Mouse (Mus musculus): ENCODE data around the gene Ppp1r14a. TPM values are rescaled to one million over a fixed set of nuclear protein-coding genes. Genes with fewer than 3 reads are reported as not detected.

Gene Ppp1r14a
- polyA plus RNA-seq, 1 experiment from 2014 or later: 37.0 TPM

DNA sequence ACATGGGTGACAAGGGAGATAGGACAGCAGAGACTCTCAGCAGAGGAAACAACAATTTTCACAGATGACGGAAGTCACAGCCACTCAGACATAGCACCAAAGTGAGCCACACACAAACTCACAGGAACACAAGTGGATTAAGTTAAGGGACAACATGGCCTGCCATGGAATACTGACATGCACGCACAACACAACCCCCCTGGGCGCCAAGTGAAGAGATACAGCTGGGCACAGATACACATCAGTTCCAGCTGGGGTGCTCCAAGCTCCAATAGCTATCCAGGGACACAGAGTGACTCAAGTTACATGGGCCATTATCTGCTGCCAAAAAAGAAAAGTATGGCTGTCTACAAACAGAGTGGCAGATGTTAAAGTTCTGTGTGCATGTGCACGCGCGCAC, 748 bp downstream of the Ppp1r14a start:
- Histone ChIP-seq H3K9me3 (ENCODE audit: control insufficient read depth) (no peaks in the 10 kb centered on the region), H3K4me3 (ENCODE audit: low read depth, low read length) (peak overlapping the region; percentile 59), H3K4me2 (replicated peaks; ENCODE audit: low read depth) (peak overlapping the region; percentile 90), H3K9ac (ENCODE audit: low read depth, low read length) (peak overlapping the region; percentile 50), H3K27ac (ENCODE audit: low read depth, low read length) (peak overlapping the region; percentile 50; the same call in 1 of the 2 replicates), H3K4me1 (replicated peaks; ENCODE audit: control insufficient read depth, insufficient read depth, low read length) (0 out of 2 replicates have a peak, but pooled peaks cover 3% of the 10 kb centered on the region), H3K36me3 (ENCODE audit: control insufficient read depth, insufficient read depth) (no peaks in the 10 kb centered on the region), H3K27me3 (replicated peaks; ENCODE audit: control insufficient read depth, insufficient read depth, low read length) (no peaks in the 10 kb centered on the region)
- 66% methylated on average over 6 of the region's 6 CpGs for WGBS
- no peak for TF ChIP-seq CTCF (IDR thresholded peaks at IDR 0.05; ENCODE audit: low read depth)
- ATAC-seq: no peak

DNA sequence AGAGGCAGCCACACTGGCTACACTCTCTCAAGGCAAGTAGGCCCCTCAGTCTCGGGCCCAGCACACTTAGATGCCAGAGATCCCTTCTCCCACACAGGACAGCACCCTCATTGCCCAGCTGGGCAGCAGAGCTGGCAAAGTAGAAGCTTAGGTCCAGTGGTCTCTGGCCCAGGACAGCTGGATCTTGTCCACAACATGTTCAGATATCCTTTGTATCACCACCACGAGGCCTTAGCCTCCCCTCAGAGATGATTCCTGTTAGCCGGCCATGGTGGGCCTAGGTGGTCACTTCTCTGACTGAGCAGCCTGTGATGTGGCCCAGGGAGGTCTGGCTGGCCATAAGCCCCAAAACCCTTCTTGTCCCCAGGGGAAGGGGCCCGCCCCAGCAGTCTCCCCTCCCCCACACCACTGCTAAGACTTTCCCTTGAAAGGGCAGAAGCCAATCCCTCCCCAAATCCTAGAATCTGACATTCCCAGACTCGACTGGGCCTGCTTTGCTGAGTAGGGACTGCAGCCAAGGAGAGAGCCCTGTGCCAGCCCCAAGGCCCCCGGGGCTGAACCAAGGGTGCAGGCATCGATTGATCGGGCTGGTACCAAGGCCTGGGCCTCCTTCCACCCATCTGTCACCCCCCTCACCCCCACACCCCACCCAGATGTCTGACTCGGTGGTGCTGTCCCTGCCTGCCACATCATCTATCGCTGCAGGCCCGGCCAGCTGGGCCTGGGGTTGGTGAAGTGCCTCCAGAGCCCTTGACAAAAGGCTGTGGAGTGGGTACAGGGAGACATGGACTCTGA, 1.8 kb downstream of the Ppp1r14a start:
- Histone ChIP-seq H3K4me3 (ENCODE audit: low read depth, low read length) (0 out of 2 replicates have a peak overlapping the region, but pooled peaks have one; percentile 9), H3K9ac (ENCODE audit: low read depth, low read length) (no peak overlapping the region), H3K4me2 (replicated peaks; ENCODE audit: low read depth) (peak overlapping the region; percentile 90), H3K27ac (ENCODE audit: low read depth, low read length) (peak overlapping the region; percentile 50), H3K27me3 (replicated peaks; ENCODE audit: control insufficient read depth, insufficient read depth, low read length) (no peaks in the 10 kb centered on the region), H3K9me3 (ENCODE audit: control insufficient read depth) (no peaks in the 10 kb centered on the region), H3K36me3 (ENCODE audit: control insufficient read depth, insufficient read depth) (no peaks in the 10 kb centered on the region), H3K4me1 (replicated peaks; ENCODE audit: control insufficient read depth, insufficient read depth, low read length) (0 out of 2 replicates have a peak, but pooled peaks cover 3% of the 10 kb centered on the region)
- 63% methylated on average over 11 of the region's 11 CpGs for WGBS
- no peak for ATAC-seq
- TF ChIP-seq CTCF (IDR thresholded peaks at IDR 0.05; ENCODE audit: low read depth): no peak

DNA sequence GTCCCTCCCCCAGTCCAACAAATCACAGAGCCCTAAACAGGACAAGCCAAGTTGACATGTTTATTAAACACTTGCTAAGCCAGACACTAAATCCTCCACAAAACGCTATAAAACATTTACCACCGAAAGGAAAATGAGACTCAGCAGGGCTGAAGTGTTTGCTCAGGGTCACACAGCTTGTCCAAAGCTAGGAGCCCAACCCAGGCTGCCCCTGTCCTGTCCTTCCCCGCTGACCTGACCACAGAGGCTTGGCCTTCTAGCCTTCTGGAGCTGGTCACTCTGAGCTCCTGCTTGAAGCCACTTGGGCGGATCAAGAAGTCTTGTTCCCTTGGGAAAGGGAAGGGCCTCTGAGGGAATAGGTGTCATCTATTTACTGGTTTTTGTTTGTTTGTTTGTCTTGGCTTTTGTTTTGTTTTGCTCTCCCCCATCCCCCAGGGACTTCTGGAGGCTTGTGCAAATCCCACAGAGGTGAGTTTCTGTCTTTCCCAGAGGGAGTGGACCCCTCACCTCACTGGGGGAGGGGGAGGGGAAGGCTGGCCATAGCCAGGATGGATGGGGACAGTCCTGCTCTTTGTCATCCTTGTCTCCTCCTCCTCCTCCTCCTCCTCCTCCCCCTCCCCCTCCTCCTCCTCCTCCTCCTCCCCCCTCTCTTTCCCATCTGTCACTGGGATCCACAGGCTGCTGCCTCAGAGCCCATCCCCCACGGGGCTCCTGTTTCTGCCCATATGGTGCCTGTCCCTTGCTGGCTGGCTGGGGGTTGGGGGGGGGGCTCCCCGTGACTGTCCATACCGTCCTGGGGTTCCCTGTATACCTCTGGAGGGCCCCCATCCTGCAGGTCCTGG, 2.7 kb downstream of the Ppp1r14a start:
- H3K4me3 ChIP-seq (ENCODE audit: low read depth, low read length): no peak overlapping the region
- H3K9ac ChIP-seq (ENCODE audit: low read depth, low read length): no peak overlapping the region
- H3K4me2 ChIP-seq (replicated peaks; ENCODE audit: low read depth): peak overlapping the region; percentile 90
- H3K4me1 ChIP-seq (replicated peaks; ENCODE audit: control insufficient read depth, insufficient read depth, low read length): 0 out of 2 replicates have a peak, but pooled peaks cover 3% of the 10 kb centered on the region
- no peak for ATAC-seq
- H3K27ac ChIP-seq (ENCODE audit: low read depth, low read length): peak overlapping the region; percentile 50; the same call in 1 of the 2 replicates
- no peaks in the 10 kb centered on the region for H3K27me3 ChIP-seq (replicated peaks; ENCODE audit: control insufficient read depth, insufficient read depth, low read length)
- WGBS: 46% methylated on average over 7 of the region's 7 CpGs
- no peaks in the 10 kb centered on the region for H3K9me3 ChIP-seq (ENCODE audit: control insufficient read depth)
- H3K36me3 ChIP-seq (ENCODE audit: control insufficient read depth, insufficient read depth): no peaks in the 10 kb centered on the region
- no peak for TF ChIP-seq CTCF (IDR thresholded peaks at IDR 0.05; ENCODE audit: low read depth)

DNA sequence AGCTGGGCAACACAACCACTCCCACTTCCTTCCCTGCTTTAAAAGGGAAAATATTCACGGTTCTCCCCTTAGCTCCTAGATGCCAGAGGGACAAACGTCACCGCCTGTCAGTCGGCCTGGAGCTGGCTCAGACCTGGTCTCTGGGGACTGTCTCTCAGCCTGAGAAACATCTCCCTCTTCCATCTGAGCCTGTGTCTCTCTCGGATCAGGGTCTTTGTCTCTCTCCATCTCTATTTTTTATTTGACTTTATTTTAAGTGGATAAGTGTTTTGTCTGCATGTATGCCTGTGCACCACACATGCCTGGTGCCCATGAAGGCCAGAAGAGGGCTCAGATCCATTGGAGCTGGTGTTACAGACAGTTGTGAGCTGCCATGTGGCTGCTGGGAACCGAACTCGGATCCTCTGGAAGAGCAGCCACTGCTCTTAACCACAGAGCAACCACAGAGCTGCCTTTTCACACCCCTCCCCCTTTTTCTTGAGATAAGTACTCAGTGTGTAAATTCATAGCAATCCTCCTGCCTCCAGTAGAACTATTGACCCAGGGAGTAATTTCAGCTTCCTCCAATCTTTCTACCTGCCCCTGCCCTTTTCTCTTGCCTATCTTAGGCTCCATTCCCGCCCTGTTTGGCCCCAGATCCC, 3.5 kb downstream of the Ppp1r14a start:
- no peak overlapping the region for H3K4me3 ChIP-seq (ENCODE audit: low read depth, low read length)

DNA sequence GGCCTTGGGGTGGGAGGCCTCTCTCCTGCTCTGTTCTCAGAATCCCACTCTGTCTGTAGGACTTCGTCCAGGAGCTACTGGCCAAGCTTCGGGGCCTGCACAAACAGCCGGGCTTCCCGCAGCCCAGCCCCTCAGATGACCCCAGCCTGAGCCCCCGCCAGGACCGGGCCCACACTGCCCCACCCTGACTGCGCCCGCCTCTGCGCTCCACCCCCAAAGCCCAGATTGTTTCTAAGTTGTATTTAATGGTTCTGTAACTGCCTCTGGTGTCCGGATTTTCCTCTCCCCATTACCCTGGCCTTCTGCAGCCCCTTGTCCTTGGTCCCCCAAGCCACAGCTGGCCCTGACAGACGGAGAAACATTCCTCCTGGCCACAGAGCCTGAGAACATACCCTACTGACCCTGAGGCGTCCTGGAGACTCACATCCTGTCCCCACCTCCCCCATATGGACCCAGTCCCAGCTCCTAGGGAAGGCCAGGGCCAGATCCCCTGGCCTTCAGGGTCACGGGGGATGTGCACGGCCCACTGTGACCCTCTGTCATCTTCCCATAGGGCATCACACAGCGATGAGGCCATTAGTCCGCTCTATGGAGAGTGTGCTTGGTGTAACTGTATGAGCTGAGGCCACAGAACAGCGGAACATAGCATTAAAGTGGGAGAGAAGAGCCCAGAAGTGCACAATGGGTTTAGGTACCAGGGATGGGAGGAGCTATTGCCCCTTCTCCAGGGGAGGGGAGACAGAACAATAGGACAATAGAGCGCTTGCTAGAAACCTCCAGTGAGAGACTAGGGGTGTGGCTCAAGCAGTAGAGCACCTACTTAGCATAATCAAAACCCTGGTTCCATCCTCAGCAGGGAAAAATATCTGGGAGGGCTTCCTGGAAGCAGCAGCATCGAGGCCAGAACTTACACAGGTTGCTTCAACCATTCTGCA, 4.3 kb downstream of the Ppp1r14a start:
- no peak for TF ChIP-seq CTCF (IDR thresholded peaks at IDR 0.05; ENCODE audit: low read depth)
- H3K27ac ChIP-seq (ENCODE audit: low read depth, low read length): peak overlapping the region; percentile 21; the same call in 1 of the 2 replicates
- H3K36me3 ChIP-seq (ENCODE audit: control insufficient read depth, insufficient read depth): no peaks in the 10 kb centered on the region
- ATAC-seq: no peak
- no peak overlapping the region for H3K9ac ChIP-seq (ENCODE audit: low read depth, low read length)
- WGBS: 40% methylated on average over 19 of the region's 19 CpGs
- no peaks in the 10 kb centered on the region for H3K27me3 ChIP-seq (replicated peaks; ENCODE audit: control insufficient read depth, insufficient read depth, low read length)
- 0 out of 2 replicates have a peak overlapping the region, but pooled peaks have one; percentile 17 for H3K4me2 ChIP-seq (replicated peaks; ENCODE audit: low read depth)
- 0 out of 2 replicates have a peak, but pooled peaks cover 3% of the 10 kb centered on the region for H3K4me1 ChIP-seq (replicated peaks; ENCODE audit: control insufficient read depth, insufficient read depth, low read length)
- no peak overlapping the region for H3K4me3 ChIP-seq (ENCODE audit: low read depth, low read length)
- no peaks in the 10 kb centered on the region for H3K9me3 ChIP-seq (ENCODE audit: control insufficient read depth)

More for the DNA sequence above, 3.5 kb downstream of the Ppp1r14a start:
- no peaks in the 10 kb centered on the region for H3K36me3 ChIP-seq (ENCODE audit: control insufficient read depth, insufficient read depth)
- 33% methylated on average over 8 of the region's 8 CpGs for WGBS
- no peak for TF ChIP-seq CTCF (IDR thresholded peaks at IDR 0.05; ENCODE audit: low read depth)
- H3K27ac ChIP-seq (ENCODE audit: low read depth, low read length): peak overlapping the region; percentile 21; the same call in 1 of the 2 replicates
- no peak overlapping the region for H3K9ac ChIP-seq (ENCODE audit: low read depth, low read length)
- H3K27me3 ChIP-seq (replicated peaks; ENCODE audit: control insufficient read depth, insufficient read depth, low read length): no peaks in the 10 kb centered on the region
- no peaks in the 10 kb centered on the region for H3K9me3 ChIP-seq (ENCODE audit: control insufficient read depth)
- no peak for ATAC-seq
- peak overlapping the region; percentile 9; the same call in 1 of the 2 replicates for H3K4me2 ChIP-seq (replicated peaks; ENCODE audit: low read depth)
- 0 out of 2 replicates have a peak, but pooled peaks cover 3% of the 10 kb centered on the region for H3K4me1 ChIP-seq (replicated peaks; ENCODE audit: control insufficient read depth, insufficient read depth, low read length)

Measured in intestine, postnatal 0 days (tissue).